Mouse (Mus musculus) bone marrow, adult 2 months (tissue): ENCODE data around the gene Tha1.

Source experiments
- CTCF ChIP-seq: fragments of 200-500 bp; IDR thresholded peaks from 2 replicates; pipeline ENCODE4 v1.5.1; 2011; ENCODE audit warnings: low read length, control low read depth; ENCODE audit not compliant: control insufficient read depth, insufficient read depth
- POLR2A ChIP-seq: fragments of 200-500 bp; IDR thresholded peaks from 2 replicates; pipeline ENCODE4 v1.6.1; 2011; ENCODE audit warnings: low read depth, mild to moderate bottlenecking, control low read depth, low read length, borderline replicate concordance; ENCODE audit not compliant: control insufficient read depth

- TF ChIP-seq CTCF (no peak), POLR2A (no peak)
Measured at GRCm38 (mm10) chr11:117865988-117866387, 7.3 kb downstream of the Tha1 start.
